In genomic region chr3:108017473-108018189, GRCm38 (mm10) we compare ENCODE assay signal across 7 mouse cellular contexts. TPM values are rescaled to one million over a fixed set of nuclear protein-coding genes. Genes with fewer than 3 reads are reported as not detected.
DNase-seq lines count a peak whose midpoint lies in the region; ATAC-seq lines count a peak whose summit lies in the region.

Gstm1 (minus strand) TSS chr3:108017973.

- under 1% methylated on average over 31 of the region's 31 CpGs for whole genome bisulfite sequencing in intestine, embryonic 15.5 days
- 1% methylated on average over 31 of the region's 31 CpGs for WGBS in midbrain, embryonic 10.5 days

- intact Hi-C loops in gastrocnemius, postnatal 36 days (cut with DNase I), result loop anchor here (2.0 to 5.0 kb wide), 2 partner anchors 45 to 65 kb away; no protein-coding TSS in a partner anchor
- intact Hi-C loops in left cerebral cortex, postnatal 25 days (cut with DNase I), result loop anchor here (2.0 kb wide), 1 partner anchor 87 kb away; the partner anchor contains the start of gene Gstm7

- H3K4me2 ChIP-seq in intestine, embryonic 15.5 days (replicated peaks), result peak within 1 kb of the TSS; percentile 73

- H3K27ac ChIP-seq in intestine, embryonic 15.5 days, result peak within 1 kb of the TSS; percentile 91
- peak within 1 kb of the TSS; percentile 83 for H3K27ac ChIP-seq in midbrain, embryonic 10.5 days (replicated peaks)

- ATAC-seq in intestine, embryonic 15.5 days, result peak; percentile 98

- peak within 1 kb of the TSS; percentile 40 for H3K4me3 ChIP-seq in intestine, embryonic 15.5 days (replicated peaks)
- peak within 1 kb of the TSS; percentile 63 for H3K4me3 ChIP-seq in midbrain, embryonic 10.5 days

- peaks cover 22% of the 10 kb centered on the region for H3K4me1 ChIP-seq in intestine, embryonic 15.5 days (replicated peaks)
- peaks cover 29% of the 10 kb centered on the region for H3K4me1 ChIP-seq in midbrain, embryonic 10.5 days

- H3K36me3 ChIP-seq in intestine, embryonic 15.5 days, result no peaks in the 10 kb centered on the region
- H3K36me3 ChIP-seq in midbrain, embryonic 10.5 days, result no peaks in the 10 kb centered on the region

- H3K9ac ChIP-seq in intestine, embryonic 15.5 days, result peak within 1 kb of the TSS; percentile 36

- no peaks in the 10 kb centered on the region for H3K9me3 ChIP-seq in intestine, embryonic 15.5 days
- H3K9me3 ChIP-seq in midbrain, embryonic 10.5 days (replicated peaks), result no peaks in the 10 kb centered on the region

- peak; percentile 84 to 85 for DNase-seq in adrenal gland, adult 18-20 months (ENCODE audit: low spot score in 2 of 2)
- DNase-seq in embryo, embryonic 11.5 days (ENCODE audit: low read depth, low spot score), result peak; percentile 93
- peak; percentile 89 to 96 for DNase-seq in gastrocnemius, postnatal 36 days
- peak; percentile 89 to 97 for DNase-seq in left cerebral cortex, postnatal 25 days (ENCODE audit: low spot score in 2 of 2)
- peak; percentile 94 for DNase-seq in midbrain, embryonic 10.5 days (ENCODE audit: low spot score)
- peak; percentile 92 for DNase-seq in right cerebral cortex, postnatal 4 days

- no peaks in the 10 kb centered on the region for H3K27me3 ChIP-seq in intestine, embryonic 15.5 days (replicated peaks)
- peaks cover 5% of the 10 kb centered on the region; the same call in 1 of the 2 replicates for H3K27me3 ChIP-seq in midbrain, embryonic 10.5 days (ENCODE audit: low read depth, poor library complexity, severe bottlenecking)

RNA-seq across cellular contexts. Expression of gene Gstm1, which starts in this region (rescaled TPM):
- 100 to 1,000 TPM; 423 to 620 TPM for total RNA-seq in adrenal gland, adult 18-20 months (2021)
- total RNA-seq in gastrocnemius, postnatal 36 days (2021), result 100 to 1,000 TPM; 138 to 202 TPM
- 335 and 425 TPM in 2 replicates for polyA plus RNA-seq in intestine, embryonic 15.5 days (2015; fragmentation: Nextera tagmentation; extraction: Ambion mirVana)
- total RNA-seq in left cerebral cortex, postnatal 25 days (2021), result 100 to 1,000 TPM; 225 to 239 TPM
- 34.1 and 35.0 TPM in 2 replicates for polyA plus RNA-seq in midbrain, embryonic 10.5 days (2016; fragmentation: Nextera tagmentation; extraction: Ambion mirVana)

Comparison
In these comparisons a context has a peak if more than half of its experiments do, and no peak if none do; other contexts are left out.
1. Peak in every context shown above with its lines: DNase-seq, ATAC-seq, H3K4me3 ChIP-seq and H3K27ac ChIP-seq.